Mouse (Mus musculus): Measurements from ENCODE around the gene Exoc3.

The Exoc3 gene

DNA sequence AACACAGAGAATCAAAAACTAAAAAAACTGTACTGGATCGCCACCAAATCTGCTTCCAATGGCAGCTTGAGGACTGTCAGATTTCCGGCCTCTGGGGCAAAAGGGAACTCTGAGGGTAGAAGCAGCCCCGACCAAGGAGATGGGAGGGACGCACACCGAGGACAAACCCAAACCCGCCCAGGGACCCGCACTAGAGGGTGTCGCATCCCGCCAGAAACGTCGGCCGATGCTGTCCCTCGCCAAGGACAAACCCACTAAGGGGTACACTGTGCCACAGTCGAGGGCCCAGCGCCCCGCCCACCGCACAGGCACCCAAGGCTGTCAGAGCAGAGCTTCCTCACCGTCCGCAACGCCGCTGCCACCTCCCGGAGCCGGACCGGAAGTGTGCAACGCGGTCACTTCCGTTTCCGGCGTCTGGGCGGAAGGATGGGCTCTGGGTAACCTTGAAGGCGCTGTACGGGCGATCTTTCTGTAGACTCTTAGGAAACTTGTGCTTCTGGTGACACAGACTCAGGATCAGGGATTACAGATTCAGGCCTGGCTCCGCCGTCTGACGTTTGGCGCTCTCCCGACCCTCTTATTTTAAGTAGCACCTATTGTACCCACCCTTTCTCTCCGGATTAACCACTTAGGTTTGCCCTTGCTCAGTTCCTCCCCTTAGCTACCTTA, at the start of gene Exoc3:
Gene Exoc3, minus strand, starts transcription at position 416 of the 669 bp plus-strand sequence.
- DNase-seq (ENCODE audit: low spot score in 2 of 2) = peak; percentile 89 to 92

GRCm38 (mm10) chr13:74246494-74246893, 38.0 kb upstream of the Exoc3 start:
- no peak for DNase-seq (ENCODE audit: low spot score in 2 of 2)

DNA sequence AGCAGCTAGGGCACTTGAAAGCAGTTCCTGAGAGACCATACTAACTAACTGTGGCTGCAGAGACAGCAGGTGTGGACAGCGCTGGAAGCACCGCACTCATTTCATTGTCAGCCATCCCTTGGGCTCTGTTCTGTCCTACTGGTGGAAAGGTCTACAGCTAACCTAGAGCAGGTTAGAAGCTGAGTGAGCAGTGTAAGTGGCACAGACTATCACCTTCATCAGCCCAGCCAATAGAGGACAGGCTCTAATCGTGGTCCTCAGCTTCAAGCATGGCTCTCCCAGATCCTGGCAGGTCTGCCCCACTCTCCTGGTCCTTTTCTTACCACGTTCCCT, 37.3 kb upstream of the Exoc3 start:
- DNase-seq (ENCODE audit: low spot score in 2 of 2) = no peak

- peak; percentile 57 to 75 for DNase-seq (ENCODE audit: low spot score in 2 of 2)
Observed at GRCm38 (mm10) chr13:74245214-74245898, 36.8 kb upstream of the Exoc3 start.

- DNase-seq (ENCODE audit: low spot score in 2 of 2) = no peak
Observed at GRCm38 (mm10) chr13:74237574-74237973, 29.0 kb upstream of the Exoc3 start.

DNA sequence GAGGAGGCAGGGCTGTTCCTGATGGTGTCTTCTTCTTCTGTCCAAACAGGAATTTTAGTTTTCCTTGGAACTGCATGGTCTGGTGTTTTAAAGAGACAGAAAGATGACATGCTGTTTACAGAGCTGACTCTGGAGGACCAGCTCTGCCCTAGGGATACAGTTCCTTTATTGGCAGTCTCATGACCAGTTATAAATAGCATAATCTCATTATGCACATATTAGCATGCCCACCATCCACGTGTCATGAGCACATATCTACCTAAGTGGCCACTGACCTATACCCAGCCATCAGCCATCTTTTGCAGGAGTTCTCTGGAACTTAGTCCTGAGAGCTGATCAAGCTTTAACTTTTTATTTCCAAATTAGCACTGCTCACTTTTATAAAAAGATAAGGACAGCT, 12.1 kb upstream of the Exoc3 start:
- no peak for DNase-seq (ENCODE audit: low spot score in 2 of 2)

- DNase-seq (ENCODE audit: low spot score in 2 of 2) = no peak
Observed at GRCm38 (mm10) chr13:74218441-74218840, 9.9 kb upstream of the Exoc3 start.

- DNase-seq (ENCODE audit: low spot score in 2 of 2) = no peak
Observed at GRCm38 (mm10) chr13:74208986-74209345, 434 bp upstream of the Exoc3 start.

GRCm38 (mm10) chr13:74196451-74196850, 12.1 kb downstream of the Exoc3 start:
- DNase-seq (ENCODE audit: low spot score in 2 of 2) = no peak

- DNase-seq (ENCODE audit: low spot score in 2 of 2) = no peak
Observed at GRCm38 (mm10) chr13:74192613-74193012, 15.9 kb downstream of the Exoc3 start.

DNA sequence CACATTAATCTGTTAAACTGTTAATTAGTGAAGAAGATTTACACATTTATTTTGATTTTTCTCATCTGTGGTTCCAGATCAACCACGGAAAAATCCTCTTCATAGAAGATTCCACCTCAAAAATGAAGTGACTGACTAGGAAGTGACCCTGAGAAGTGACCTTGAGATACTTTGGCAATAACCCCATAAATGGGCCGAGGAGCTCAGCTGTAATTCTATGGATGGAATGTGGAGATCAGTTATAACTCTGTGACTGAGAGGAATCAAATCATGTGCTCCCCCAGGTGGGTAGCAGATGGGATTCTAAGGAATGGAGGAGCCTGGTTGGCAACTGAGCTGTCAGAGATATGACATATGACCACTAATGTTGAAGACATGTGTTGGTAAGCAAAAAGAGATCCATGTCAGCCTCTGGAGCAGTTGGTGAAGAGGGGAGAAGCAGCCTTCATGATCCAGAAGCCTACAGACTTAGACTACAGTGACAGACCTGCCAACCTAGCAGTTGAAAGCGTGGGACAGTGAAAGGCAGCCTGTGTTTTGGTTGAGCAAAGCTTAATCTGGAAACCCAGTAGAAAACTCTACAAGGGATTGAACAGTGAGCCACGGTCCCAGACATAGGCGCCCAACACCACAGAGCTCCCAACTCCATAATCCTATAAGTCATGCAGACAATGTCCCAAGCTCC, 25.4 kb downstream of the Exoc3 start:
- peak in 1 of 2 experiments; percentile 17 for DNase-seq (ENCODE audit: low spot score in 2 of 2)

GRCm38 (mm10) chr13:74172036-74172435, 36.5 kb downstream of the Exoc3 start:
- DNase-seq (ENCODE audit: low spot score in 2 of 2) = no peak

DNA sequence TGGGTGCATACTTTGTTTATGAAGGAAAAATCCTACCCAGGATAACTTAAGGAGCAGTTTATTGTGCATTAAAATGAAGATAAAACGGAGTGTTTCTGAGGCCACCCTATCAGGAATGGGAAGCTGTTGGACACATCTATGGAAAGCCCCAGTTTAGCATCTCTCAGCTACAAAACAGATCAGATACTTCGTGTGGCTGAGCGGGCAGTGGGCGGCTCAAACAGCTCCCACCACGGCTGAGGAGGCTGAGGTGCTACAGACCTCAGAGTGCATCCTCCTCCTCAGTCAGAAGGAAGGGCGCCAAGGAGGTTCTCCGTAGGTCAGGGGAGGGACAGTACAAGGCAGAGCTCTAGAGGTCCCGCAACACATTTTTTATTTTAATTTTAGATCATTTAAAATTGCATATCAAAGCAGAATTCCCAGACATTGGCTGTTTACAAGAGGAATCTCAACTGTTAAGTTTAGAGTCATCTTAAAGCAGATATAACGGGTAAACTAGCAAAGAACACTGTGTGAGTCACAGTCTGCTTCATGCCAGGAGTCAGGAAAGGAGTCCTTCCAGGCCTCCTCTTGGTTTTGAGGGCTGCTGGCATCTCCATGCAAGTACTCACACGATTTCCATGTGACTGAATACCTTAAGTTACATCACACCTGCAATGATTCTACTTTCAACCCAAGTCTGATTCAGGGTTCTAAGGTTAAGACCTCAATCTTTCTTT, 38.9 kb downstream of the Exoc3 start:
- peak; percentile 38 to 41 for DNase-seq (ENCODE audit: low spot score in 2 of 2)

DNA sequence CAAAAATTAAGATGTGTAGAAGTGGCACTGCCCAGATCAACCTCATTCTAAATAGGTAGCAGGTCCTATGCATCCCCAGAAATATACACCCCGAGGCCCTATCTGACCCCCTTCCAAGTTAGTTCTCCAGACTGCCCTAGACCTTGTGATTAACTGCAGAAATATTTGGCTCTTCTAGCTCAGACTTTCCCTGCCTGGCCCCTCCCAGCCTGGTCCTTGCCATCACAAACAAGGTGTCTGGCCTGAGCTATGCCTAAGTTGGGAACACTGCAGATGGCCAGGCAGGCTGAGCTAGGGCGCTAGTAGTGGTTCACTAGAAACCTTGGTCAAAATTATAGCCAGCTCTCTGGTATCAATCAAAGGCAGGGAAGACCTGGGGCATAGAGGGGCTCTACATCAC, 41.0 kb downstream of the Exoc3 start:
- no peak for DNase-seq (ENCODE audit: low spot score in 2 of 2)

DNA sequence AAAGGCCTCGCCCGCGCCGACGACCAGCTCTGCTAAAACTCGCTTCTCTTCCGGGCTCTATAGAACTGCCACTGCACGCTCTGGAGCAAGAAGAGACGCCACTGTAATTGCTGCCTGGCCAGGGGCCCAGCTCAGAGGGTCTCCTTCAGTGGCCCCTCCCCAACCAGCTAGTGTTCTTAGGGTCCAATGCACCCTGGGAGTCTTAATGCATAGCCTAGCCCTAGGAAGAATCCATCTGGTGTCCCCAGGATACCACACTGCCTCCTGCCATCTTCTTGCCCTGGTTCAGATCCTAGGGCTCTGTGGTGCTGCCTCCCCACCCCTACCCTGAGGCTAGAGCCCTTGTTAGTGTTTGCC, 41.5 kb downstream of the Exoc3 start:
- DNase-seq (ENCODE audit: low spot score in 2 of 2) = no peak

- DNase-seq (ENCODE audit: low spot score in 2 of 2) = peak in 1 of 2 experiments; percentile 36
Observed at GRCm38 (mm10) chr13:74166348-74167056, 42.0 kb downstream of the Exoc3 start.

DNA sequence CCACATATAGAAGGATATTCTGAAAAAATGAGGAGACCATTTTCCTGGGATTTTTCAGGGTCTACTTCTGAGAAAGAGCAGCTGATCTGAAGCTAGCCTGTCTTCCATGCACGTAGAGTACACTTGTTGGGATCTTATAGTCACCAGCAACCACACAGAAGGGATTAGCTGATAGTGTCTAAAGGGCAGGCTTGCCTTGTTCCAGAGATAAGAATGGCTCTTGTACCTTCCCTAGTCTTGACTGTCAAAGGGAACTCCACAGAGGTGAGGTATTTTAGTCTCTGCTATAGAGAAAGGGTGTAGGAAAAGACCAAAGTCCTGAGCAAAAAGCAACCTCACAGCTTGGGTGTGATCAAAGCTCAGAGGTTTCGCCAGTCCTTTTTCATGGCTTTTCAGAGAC, 61.2 kb downstream of the Exoc3 start:
- no peak for DNase-seq (ENCODE audit: low spot score in 2 of 2)

DNA sequence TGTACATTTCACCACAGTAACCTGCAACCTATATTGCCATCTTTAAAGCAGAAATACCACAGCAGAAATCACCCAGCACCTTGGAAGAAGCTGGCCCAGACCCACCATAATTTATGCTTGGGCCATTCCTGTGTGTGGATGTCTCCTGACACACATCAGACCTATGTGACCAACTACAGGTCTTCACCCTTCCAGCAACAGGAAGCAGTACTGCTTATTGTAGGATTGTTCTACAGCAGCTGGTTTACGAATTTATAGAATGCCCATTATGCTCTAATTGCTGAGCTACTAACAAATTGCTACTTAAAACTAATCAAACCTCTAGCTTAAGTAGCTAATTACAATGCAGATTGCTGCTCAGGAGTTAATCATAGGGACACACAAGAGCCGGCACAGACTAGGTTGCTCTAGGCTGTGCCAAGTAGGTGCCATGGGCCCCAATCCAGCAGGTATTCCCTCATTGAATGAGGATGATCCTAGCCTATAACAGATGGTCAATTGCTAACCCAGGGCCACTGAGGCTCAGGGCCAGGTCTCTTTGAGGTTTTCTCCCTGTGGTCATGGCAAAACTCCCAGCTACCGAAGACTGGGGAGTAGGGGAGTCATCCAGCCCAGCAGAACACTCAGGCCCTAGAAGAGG, 62.4 kb downstream of the Exoc3 start:
- DNase-seq (ENCODE audit: low spot score in 2 of 2) = no peak

DNA sequence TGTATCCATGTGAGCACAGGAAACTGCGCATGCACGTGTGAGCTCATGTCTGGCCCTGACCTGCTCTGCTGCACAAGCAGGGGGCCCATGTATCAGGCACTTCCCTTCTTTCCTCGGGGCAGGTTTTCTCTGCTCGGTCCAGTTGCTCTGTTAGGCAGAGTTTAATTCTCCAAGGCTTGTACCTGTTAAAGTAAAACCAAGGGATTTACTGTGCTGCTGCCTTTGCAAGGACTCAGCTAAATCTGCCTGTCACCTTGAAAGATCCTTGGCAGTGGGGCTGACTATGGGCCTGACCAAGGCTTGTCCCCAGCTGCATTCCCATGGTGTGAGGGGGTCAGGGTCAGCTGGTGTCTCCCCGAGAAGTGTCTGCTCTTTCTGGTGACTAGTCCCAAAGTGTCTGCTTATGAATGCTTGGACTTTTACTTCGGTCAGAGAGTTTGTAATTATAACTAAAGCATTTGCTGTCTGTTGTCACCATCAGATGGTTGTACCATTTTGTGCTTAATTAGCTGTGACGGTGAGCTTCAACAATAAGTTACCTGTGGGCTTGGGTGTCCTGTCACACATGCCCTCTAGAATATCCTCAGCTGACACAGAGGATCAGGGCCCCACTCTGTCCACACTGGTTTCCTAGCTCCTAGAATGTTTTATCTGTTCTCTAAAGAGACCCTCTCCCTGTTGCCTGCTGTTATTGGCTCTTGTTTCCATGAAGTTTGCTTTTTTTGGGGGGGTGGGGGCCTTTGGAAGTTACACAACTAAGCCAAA, 64.2 kb downstream of the Exoc3 start:
- no peak for DNase-seq (ENCODE audit: low spot score in 2 of 2)

- no peak for DNase-seq (ENCODE audit: low spot score in 2 of 2)
Observed at GRCm38 (mm10) chr13:74143282-74143681, 65.2 kb downstream of the Exoc3 start.

DNA sequence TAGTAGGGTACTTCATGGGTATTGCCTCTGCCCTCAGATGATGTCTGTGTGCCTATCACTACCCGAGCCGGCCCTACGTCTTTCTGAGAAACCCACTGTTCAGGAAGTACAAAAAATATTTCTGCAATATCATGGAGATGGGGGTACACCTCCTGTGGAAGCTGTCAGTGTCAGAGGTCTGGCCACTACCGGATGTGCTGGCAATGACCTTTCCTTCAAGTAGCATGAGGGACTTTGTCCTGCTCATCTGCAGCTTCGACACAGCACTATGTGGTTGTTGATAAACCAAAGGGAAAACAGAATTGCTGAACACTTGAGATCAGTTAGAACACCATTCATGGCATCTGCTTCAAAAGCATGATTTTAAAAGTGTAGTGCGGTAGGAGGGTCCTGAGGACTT, 67.7 kb downstream of the Exoc3 start:
- no peak for DNase-seq (ENCODE audit: low spot score in 2 of 2)
